Mouse (Mus musculus): ENCODE results near the gene Ank2.

Ank2 gene

DNA sequence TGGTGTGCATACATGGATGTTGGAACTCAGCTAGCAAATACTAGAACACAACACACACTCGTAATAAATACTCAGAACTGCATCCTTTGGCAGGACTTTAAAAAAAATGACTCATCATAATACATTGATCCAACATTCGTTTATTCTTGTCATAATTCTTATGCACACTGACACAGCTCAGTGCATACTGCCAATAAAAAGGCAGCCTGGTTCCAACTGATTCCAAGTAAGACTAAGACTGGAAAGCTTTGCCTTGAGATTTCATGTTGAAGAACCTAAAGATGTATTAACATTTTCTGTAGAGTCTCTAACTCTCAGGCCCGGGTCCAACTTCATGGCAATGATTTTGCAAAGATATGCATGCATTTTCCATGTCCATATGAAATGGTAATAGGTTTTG, 512.5 kb downstream of the Ank2 start:
- DNase-seq (ENCODE audit: low read depth, low spot score): no peak

DNA sequence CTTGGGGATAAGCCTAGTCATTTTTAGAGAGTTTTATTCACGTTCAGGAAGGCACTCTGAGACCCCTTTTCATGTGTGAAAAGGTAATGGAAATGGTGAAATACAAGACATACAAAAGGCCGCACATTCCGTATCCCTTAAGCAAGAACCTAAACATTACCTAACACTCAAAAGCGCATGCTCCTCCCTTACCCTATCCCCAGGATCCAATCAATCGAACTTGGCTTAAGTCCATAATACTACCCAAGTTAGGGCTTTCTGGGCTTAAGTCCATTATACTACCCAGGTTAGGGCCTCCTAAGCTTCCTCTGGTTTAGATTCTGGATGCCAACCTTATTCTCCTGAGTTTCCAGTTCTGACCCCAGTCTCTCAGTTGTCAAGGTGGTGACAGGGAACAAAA, 516.3 kb downstream of the Ank2 start:
- DNase-seq (ENCODE audit: low read depth, low spot score): no peak

DNA sequence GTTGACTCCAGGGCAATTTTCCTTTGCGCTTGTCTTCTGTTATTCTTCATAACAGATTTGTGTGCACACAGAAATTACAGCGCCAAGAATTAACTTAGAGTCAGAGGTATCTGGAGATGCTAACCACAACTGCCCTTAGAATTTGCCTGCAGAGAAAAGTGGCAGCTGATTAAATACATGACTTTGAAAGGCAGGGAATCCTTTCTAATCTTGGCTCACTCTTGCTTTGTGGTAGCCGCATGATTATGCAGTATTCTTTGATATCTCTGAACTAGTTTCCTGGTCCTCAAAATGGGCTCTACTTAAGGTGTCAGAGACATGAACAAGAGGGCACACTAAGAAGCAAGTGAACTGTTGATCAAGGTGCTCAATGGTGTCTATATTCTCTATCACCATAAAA, 518.0 kb downstream of the Ank2 start:
- DNase-seq (ENCODE audit: low read depth, low spot score): no peak

DNA sequence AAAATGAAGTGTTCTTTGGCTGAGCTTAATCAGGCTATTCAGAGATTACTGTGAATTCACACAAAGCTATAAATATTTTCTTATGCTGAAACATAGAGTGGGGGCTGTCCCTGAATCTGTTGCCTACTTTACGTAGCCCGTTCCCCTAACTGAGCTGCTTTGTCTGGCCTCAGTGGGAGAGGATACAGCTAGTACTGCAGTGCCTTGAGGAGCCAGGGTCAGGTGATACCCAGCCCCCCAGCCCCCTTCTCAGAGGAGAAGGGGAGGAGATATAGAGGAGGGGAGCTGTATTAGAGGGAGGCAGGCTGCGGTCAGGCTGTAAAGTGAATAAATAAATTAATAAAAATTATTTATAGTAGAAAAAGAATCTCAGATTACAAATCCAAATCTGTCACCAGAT, 519.5 kb downstream of the Ank2 start:
- DNase-seq (ENCODE audit: low read depth, low spot score): no peak

GRCm38 (mm10) chr3:126978768-126979410, 520.3 kb downstream of the Ank2 start:
- DNase-seq (ENCODE audit: low read depth, low spot score): peak; percentile 44

GRCm38 (mm10) chr3:126977399-126977798, 521.8 kb downstream of the Ank2 start:
- DNase-seq (ENCODE audit: low read depth, low spot score): no peak

- DNase-seq (ENCODE audit: low read depth, low spot score): no peak
Measured at GRCm38 (mm10) chr3:126976793-126977192, 522.4 kb downstream of the Ank2 start.

- DNase-seq (ENCODE audit: low read depth, low spot score): no peak
Measured at GRCm38 (mm10) chr3:126975409-126975808, 523.7 kb downstream of the Ank2 start.

DNA sequence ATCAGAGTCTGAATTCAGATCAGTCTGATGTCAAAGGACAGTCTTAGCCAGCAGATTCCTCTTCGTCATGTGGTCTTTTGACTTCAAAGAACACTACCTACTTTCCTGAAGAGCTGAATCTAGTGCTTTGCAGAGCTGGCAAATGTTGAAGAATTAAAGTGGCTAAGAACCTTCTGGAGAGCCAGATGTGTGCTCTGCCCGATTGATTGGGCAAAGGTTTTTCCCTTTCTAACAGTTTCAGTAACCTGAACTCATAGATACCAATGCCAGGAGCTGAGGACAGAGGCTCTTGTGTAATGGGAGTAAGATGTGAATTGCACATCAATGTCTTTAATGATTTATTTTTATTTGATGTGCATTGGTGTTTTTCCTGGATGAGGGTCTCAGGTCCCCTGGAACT, 525.6 kb downstream of the Ank2 start:
- DNase-seq (ENCODE audit: low read depth, low spot score): no peak

DNA sequence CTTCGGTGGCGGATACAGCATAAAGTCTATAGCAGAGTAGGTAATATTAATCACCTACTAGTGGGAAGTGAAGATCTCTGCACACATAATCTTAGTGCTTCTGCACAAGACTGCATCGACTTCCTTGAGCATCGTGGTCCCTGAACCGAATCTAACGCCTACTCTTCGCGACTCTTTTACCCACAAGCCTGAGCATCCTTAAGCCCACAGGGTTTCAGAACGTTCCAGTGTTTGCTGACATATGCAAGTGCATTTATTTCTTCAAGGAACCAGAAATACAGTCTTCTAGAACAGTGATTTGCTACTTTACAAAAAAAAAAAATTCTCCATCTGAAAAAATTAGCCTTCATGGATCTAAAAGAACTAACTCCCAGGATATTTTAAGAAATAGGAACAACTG, 527.6 kb downstream of the Ank2 start:
- no peak for DNase-seq (ENCODE audit: low read depth, low spot score)

GRCm38 (mm10) chr3:126968721-126969120, 530.4 kb downstream of the Ank2 start:
- DNase-seq (ENCODE audit: low read depth, low spot score): no peak

DNA sequence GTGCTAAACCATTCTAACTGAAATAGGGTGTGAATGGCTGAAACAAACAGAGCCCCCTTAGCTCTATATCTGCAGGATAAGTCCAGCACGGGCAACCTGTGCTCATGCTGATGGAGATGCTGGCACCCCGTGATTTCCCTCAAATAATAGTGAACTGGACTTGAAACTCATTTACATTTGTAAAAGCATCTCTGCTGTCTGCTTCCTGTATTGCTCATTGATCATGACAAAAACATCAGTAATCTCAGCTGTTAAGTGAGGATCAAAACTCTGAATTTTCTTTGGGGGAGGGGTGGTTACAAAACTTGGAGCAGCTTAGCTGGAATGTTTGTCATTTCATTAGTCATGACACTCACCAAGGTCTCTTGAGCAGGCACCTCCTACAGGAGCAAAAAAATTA, 533.4 kb downstream of the Ank2 start:
- peak; percentile 5 for DNase-seq (ENCODE audit: low read depth, low spot score)

DNA sequence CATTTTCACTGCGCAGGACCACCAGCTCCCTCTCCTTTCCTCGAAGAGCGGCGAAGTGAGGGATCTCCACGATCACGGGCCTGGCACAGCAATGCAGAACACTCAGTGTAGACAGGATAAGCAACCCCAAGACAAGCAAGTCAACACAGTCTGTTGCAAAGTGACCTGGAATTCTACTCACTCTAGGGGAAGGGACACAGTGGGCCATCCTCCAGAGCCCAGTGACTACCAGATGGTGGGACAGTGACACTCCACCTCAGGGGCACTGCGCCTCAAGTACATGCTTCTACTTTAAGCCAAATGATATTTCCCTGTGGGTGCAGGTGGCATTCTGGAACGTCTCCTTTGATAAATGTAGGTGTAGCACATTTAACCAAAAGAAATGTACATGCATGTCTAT, 536.8 kb downstream of the Ank2 start:
- no peak for DNase-seq (ENCODE audit: low read depth, low spot score)

DNA sequence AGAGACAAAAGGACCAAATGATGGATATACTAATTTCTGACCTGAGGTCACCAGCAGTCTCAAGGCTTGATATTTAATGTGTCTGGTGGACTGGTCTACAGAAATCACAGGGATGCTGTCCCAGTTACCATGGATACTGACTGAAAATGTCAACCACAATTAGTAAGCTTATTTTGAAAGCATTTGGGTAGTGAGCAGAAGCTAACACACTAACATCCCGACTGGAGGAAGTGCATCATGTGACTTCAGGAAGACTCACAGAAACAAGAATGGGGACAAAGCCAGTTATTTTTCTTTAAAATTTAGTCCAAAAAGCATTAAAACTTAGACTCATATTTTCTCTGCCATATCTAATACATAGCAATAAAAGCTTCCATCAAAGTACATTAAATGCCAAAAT, 546.5 kb downstream of the Ank2 start:
- no peak for DNase-seq (ENCODE audit: low read depth, low spot score)

DNA sequence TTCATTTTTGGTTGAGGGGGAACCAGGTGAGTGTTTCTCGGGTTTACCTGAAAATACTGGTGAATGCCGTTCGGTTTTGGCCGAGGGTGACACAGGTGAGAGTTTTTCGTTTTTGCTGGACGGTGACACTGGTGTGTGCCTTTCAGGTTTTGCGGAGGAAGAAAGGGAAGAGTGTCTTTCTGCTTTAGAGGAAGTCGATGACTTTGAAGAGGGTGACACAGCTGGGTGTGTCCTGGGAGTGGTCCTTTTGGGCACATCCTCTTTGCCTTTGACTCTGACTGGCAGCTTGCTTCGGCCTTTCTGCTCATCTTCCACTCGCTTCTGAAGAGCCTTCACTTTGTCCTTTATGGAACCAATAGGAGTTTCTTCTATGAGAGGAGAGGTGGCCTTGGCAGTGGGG, 552.6 kb downstream of the Ank2 start:
- no peak for DNase-seq (ENCODE audit: low read depth, low spot score)

DNA sequence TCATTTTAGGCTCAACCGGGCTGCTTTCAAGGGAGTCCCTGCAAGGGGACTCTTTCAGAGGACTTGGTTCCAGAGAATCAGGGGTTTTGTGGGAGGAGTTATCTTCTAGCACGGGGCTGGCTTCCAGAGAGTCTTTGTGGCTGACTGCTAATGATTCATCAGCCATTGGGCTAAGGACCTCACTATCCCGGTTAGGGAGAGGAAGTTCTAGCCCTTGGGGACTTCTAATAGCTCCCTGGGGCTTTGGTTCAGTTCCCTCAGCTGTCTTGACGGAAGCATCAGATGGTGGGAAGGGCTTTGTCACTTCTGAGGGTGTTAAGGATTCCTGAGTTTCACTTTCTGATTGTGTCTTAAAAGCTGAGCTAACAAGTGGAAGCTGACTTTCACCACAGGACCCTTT, 554.3 kb downstream of the Ank2 start:
- no peak for DNase-seq (ENCODE audit: low read depth, low spot score)

DNA sequence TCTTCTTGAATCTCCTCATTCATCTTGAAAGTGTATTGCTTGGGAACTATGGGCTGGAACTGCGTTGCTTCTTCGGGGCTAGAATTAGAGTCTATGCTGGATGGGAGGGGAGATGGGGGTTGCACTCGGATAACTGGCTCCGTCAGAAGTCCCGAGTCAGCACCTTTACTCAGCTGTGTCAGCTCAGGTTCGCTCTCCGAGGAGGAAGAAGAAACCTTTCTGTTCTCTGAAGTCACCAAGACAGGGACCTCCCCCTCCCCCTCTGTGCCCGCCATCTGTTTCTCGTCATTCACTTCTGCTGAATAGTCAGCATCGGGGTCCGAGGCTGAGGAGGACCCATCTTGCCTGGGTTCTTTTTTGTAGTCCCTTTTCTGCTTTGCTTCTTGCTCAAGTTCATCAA, 555.1 kb downstream of the Ank2 start:
- no peak for DNase-seq (ENCODE audit: low read depth, low spot score)

GRCm38 (mm10) chr3:126940452-126940851, 558.7 kb downstream of the Ank2 start:
- DNase-seq (ENCODE audit: low read depth, low spot score): no peak

DNA sequence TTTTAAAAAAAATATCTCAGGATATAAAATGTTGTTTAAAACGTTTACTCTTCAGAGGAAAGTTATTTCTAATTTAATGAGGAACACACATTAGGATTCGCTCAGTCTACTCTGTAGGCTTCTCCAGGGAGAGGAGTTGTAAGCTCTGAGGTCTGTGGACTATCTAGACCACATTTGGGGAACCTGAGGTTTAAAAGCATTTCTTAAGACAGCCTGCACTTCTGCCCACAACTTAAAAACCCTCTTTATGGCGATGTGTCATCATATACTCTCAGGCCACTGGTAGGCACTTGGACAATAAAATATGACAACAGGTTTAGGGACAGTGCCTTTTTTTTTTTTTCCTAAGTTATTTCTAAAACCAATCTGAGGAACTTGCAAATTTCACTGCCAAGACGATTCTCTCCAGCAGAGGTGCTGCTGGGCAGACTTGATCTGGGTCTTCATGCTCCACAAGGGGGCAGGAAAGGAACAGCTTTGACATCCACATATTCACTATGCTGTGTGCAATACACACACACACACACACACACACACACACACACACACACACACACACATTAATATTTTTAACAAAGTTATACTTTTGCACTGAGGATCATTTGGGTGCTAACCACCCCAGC, 567.2 kb downstream of the Ank2 start:
- DNase-seq (ENCODE audit: low read depth, low spot score): peak; percentile 58

DNA sequence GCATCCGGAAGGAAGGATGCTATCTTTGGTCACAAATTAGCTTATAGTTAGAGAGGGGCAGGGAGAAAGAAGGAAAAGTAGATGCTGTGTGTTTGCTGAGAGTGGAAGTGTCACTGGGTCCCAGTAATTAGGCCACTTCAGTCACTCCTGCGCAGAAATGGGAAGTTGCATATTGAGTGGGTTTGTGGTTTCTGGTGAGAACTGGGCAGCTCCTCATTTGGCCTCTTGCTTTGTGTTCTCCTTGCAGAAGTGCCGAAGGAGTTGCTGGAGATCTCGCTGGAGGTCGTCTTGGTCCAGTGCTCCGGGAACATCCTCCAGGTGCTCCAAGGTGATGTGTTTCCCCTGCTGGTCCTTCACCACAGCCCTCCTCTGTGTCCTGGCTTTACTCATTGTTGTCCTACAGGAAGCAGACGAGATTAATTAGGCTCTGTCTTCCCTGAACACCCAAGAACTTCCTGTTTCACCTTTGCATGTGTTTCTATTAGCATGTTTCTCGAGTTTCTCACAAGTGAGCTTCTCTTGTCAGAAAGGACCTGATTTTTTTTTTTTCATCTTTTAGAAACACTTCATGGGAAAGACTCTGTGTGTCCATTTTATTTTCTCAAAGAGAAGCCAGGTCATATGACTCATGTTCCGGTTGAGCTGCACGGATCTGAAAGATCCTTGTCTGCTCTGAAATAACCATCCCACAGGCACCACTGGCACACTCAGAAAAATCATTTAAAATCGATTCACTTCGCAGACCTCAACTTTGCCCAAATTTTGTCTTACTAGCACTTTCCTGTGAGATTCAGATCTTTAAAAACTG, 575.4 kb downstream of the Ank2 start:
- DNase-seq (ENCODE audit: low read depth, low spot score): no peak

DNA sequence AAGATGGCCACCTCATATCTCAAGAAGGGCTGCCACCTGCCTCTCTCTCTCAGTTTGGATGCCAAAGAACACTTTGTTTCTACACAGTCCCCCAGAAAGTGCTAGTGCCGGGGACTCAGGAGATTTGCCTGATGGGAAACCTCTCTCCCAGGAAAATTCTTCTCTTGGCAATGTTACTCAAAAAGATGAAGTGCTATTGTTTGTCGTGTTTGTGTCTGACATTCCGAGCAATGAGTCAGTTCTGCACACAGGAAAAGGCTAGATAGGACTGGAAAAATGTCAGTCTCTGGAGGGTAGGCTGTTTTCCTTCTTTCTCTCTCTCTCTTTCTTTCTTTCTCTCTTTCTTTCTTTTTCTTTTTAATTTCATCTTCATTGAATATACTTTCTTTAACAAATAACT, 577.2 kb downstream of the Ank2 start:
- DNase-seq (ENCODE audit: low read depth, low spot score): no peak

DNA sequence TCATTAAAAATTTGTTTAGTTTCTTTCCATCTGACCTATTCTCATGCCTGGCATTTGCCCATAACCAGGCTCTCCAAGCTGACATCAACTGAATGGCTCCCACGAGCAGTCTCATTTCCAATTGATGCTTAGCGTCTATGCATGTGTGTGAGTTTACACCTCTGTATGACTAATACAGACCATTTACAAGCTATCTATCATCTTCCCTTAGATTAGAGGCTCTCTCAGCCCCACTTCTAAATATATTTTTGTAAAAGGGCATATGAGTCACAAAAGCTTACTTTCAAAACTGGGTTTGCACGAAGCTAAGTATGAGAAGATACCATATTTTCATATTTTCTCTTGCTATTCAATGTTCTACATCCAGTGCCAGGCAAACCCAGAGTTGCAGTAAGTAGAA, 578.9 kb downstream of the Ank2 start:
- DNase-seq (ENCODE audit: low read depth, low spot score): no peak

All from ES-CJ7 (cell line).